Mouse (Mus musculus) gastrocnemius, postnatal 36 days (tissue): ENCODE results near the gene Vmn1r230. TPM values are rescaled to one million over a fixed set of nuclear protein-coding genes. Genes with fewer than 3 reads are reported as not detected.

Experiments used
- DNase-seq, 2 experiments: peaks; one replicate each; pipeline ENCODE4 v3.0.0; 2022
- intact Hi-C: fragments of 180-260 bp; cut with DNase I; formaldehyde crosslinking; loops from one replicate; pipeline ENCODE4 v1.15.1; 2025
- long read RNA-seq, 2 experiments: library from polyadenylated mRNA; stranded (forward); transcript quantifications; one replicate each; pipeline ENCODE4 v2.0.0; 2021
- total RNA-seq, 2 experiments: library from RNA; stranded (reverse); gene quantifications; 2 replicates each; pipeline ENCODE4 v1.2.3; 2021

Gene Vmn1r230
- not detected for total RNA-seq
- long read RNA-seq, experiment 1 = 0 reads
- long read RNA-seq, experiment 2 = 0 reads

GRCm38 (mm10) chr17:20840144-20840543 is at the start of gene Vmn1r230:
Gene Vmn1r230 (plus strand): TSS chr17:20840444.
- intact Hi-C loops = no loop called here
- no peak for DNase-seq

- no peak for DNase-seq
- intact Hi-C loops = no loop called here
These were observed 29.0 kb upstream of the Vmn1r230 start, which contains the start of gene Vmn1r229 for GRCm38 (mm10) chr17:20811255-20811654. Gene Vmn1r229 (plus strand): TSS chr17:20811555.

Other genes with a start within 250 kb of the Vmn1r230 start
- not detected for gene Vmn2r110, start 244.0 kb upstream of the Vmn1r230 start, total RNA-seq
- not detected for gene Fpr-rs3, start 215.6 kb upstream of the Vmn1r230 start, total RNA-seq
- gene Vmn1r226, start 157.6 kb upstream of the Vmn1r230 start, total RNA-seq = not detected
- gene Vmn1r227, start 110.6 kb upstream of the Vmn1r230 start, total RNA-seq = not detected
- not detected for gene Vmn1r228, start 54.3 kb upstream of the Vmn1r230 start, total RNA-seq
- not detected for gene Vmn1r229, start 28.9 kb upstream of the Vmn1r230 start, total RNA-seq
- gene Vmn1r231, start 64.6 kb downstream of the Vmn1r230 start, total RNA-seq = not detected
- gene Vmn1r232, start 79.3 kb downstream of the Vmn1r230 start, total RNA-seq = not detected
- 10 to 100 TPM; 85.5 to 94.7 TPM for gene Ppp2r1a, start 104.9 kb downstream of the Vmn1r230 start, total RNA-seq
- gene Vmn1r233, start 156.0 kb downstream of the Vmn1r230 start, total RNA-seq = not detected
- 1 to 10 TPM; 4.2 to 5.1 TPM for gene Zfp160, start 168.5 kb downstream of the Vmn1r230 start, total RNA-seq